Mouse (Mus musculus): Measurements from ENCODE around the gene Ntn5.

Ntn5 gene

DNA sequence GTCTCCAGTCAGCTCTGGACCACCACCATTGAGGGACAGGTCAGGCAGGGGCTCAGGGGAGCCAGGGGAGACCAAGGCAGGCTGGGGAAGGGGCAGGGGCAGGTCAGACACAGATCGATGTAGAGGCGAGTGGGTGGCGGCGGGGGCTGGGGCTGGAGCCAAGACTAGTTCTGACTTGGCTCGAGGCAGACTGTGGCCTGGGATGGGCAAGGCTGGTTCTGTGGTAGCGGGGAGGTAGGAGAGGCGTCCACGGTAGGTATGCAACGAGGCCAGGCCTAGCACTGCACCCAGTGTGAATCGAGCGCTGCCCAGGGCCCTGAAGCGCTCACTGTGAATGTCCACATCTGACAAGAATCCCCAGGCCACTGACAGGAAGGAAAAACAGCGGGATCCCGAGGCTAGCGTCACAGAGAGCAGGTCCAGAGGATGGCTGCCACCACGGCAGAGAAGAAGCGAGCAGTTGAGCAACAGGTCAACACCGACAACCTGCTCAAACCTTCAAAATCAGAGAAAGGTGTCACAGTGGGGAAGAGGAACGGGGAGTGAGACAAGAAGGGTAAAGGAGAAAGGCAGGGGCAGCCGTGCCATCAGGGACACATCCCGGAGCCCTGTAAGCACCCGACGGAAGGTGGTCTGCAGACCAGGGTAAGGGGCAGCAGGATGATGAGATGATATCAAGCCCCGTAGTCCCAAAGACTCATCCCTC, 27.6 kb downstream of the Ntn5 start:
- DNase-seq (ENCODE audit: low spot score in 2 of 2) = no peak

DNA sequence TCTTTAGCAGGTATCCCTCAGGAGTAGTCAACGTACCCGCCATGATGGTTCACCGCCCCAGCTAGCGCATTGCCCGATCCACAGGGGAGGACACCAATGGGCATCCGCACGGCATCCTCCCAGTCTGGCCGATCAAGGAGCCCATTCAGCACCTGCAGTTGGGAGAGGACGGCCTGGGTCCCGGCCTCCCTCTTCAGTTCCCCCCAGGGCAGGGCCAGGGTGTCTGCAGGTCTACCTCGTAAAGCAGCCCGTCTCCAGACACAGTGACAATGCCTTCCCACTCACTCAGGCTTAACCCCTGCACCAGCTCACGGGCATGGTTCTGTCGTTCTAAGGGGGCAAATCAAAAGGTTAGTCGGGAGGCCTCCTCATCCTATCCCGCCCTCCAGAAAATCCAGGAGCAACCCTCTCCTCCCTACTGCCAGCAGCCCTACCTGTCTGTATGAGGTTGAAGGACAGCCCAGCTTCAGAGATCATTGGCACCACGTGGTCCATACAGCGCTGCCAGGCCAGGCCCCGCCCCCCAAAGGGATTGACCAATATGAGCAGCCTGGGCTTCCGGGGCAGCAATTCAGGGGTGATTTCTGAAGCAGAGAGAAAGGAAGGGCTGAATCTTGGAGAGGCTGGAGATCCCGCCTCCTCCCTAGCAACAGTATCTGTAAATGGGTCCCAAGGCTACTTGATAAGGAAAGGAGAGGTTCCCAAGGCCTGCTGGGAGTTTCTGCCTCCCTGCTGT, 28.4 kb downstream of the Ntn5 start:
- no peak for DNase-seq (ENCODE audit: low spot score in 2 of 2)

DNA sequence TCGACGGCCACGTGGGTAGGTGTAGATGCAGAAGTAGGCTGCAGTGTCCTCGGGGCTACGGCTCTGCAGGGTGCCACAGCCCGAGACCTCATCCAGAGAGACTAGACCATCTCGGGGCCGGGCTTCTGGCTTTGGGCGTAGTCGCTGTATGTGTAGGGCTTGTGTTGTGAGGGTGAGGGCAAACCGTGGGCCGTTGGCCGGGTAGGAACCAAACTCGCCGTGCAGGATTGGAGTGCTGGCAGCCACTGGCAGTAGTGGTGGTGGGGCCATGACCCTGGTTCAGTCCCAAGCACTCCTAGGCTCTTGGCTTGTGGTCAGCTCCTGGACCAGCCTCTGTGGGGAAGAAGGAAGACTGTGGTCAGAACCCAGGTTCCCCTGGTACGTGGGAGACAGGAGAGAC, 29.6 kb downstream of the Ntn5 start:
- no peak for DNase-seq (ENCODE audit: low spot score in 2 of 2)

DNA sequence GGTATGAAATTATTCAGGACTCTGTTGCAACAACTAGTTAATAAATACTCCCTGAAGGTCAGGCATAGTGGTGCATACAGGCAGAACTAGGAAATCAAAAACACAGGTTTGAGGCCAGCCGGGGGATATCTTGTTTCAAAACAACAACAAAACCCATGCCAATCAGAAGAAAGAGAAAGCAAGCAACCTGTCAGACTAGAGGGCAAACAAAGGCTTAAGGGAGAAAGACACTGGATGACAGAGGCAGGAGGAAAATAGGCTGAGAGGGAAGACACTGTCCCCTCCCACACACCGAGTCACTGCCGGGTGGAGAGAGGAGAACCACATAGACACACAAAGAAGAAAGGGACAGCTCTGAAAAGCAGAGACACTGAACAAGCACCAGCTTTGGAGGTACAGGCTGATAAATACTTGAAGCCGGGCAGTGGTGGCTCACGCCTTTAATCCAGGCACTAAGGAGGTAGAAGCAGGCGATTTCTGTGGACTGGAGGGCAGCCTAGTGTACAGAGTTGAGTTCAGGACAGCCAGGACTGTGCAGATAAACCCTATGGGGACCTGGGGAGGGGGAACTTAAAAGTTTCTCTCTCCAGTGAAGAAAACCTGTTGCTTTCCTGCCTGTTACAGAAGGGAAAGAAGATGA, 30.2 kb downstream of the Ntn5 start:
- no peak for DNase-seq (ENCODE audit: low spot score in 2 of 2)

DNA sequence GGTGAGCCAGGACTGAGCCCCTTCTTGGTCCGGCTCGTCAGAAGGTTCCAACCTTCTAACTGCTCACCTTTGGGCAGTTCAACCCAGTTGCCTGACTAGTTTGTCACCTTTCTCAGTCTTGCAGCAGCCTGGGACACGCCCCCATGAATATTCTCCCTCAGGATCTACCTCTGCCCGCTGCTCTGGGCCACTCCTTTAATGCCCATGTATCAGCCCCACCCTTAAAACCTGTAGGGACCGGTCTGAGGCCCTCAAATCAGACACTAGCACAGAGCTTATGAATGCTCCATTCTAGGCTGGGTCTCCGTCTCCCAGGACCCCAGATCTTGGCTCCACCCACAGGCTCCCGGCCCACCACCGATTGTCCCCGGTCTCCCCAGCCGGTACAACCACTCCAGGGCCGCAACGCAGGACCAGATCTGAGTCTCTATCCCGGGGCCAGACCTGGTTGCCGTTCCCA, 30.8 kb downstream of the Ntn5 start:
- DNase-seq (ENCODE audit: low spot score in 2 of 2) = no peak

DNA sequence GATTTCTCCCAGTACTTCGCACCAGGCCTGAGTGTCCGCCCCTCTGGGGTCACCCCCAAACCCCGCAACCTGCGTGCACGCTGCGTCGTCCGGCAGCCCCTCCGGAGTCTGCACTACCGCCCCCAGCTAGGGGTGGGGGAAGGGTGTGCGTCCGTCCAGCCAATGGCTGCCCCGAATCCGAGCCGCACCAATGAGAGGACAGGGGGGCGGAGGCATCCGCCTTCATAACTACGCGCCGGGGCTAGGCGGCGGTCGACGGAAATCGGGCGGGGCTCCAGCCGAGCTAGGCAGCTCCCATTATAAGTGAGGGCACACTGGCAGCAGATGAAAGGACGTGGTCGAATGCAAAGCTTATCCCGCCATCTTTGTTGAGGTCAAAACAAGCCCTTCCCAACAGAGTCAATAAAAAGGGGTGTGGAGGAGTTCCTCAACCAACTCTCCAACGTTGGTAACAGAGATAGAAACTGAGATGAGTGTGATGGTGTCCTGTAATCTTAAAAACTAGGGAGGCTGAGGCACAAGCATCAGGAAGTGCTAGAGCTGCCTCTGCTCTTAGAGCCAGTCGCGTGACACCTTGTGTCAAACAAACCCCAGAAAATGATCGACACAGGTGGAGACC, 31.4 kb downstream of the Ntn5 start, which contains the start of gene Rpl18:
Gene Rpl18 (plus strand): TSS at position 368 of the 619 bp plus-strand sequence.
- DNase-seq (ENCODE audit: low spot score in 2 of 2) = peak; percentile 84 to 96

DNA sequence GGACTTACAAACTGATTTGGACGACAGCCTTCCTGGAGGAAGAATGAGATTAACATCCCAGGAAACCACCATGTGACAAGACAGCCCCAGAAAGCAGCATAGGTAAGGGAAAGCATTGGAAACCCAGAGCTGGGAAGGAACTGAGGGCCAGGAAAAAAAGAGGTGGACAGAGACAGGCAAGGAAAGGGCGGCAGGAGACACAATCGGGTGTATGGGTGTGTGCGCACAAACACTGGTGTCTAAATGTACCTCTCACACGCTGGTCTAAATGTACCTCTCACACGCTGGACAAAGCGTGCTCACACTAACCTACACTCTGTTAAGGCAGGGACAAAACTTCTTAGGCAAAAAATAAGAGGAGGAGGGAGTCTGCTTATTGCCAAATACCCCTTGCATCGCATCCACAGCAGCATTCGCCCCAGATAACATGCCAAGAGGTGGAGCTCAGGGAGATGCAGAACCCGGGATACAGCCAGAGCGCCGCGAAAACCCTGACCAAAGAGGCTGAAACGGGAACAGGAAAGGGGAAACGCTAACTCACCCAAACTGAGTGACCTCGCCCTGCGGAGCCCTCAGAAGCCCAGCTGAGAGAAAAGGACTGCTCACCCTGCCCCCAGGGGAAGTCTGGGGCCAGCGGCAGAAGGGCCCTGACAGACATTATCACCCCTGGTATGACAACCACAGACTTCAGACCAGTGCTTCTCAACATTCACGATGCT, 32.1 kb downstream of the Ntn5 start:
- peak; percentile 23 to 46 for DNase-seq (ENCODE audit: low spot score in 2 of 2)

DNA sequence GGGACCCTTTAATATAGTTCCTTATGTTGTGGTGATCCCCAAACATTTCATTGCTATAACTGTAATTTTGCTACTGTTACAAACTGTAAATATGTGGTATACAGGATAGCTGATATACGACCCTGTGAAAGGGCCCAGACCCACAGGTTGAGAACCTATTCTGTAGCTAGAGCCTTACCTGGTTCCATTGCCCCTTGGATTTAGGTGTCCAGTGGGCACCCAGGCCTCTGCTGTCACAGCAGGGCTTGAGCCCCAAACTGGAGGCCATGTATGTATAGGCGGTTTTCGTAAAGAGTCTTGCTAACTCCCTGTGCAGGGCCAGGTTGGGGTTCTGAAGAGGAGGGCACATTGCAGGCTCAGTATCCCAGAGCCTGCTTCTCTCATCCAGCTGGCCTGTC, 32.6 kb downstream of the Ntn5 start:
- DNase-seq (ENCODE audit: low spot score in 2 of 2) = no peak

DNA sequence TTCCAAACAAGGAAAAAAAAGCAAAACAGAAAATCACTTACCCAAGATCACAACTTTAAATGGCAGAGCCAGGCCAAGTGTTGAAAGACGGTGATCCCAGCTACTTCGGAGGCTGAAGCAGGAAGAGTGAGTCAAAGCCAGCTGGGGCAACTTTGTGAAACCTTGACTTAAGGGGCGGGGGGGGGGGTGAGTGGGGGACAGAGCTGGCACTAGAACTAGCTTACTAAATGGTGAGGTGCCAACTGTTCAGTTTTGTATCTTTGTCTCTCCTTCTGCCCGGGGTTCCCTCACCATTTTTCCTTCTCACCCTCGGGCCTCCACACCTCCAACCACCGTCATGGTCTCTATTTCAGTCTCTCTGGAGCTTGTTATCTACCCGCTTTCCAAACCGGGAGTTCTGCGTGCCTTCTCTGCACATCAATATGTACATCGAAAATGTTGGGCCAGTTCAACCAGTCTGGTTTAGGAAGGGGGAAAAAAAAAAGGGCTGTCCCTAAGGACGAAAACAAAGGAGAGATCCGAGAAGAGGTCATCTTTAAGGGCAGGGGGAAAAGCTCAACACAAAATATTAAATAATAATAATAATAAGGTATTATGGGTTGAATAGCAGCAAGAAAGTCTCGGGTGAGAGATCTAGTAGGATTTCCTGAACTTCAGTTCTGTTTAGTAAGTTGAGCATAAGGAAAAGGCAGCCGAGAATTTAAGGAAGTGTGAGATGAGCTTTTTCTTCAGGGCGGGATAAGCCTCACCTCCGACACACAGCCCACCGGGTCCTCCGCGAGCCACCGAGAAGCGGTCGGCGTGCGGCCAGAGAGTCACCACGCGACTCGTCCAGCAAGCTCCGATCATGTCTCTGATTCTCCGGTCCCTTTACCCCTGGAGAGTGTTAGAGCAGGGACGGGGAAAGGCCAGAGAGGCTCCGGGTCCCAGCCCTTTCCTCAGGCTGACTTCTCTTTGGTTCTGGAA, 33.4 kb downstream of the Ntn5 start:
- no peak for DNase-seq (ENCODE audit: low spot score in 2 of 2)

DNA sequence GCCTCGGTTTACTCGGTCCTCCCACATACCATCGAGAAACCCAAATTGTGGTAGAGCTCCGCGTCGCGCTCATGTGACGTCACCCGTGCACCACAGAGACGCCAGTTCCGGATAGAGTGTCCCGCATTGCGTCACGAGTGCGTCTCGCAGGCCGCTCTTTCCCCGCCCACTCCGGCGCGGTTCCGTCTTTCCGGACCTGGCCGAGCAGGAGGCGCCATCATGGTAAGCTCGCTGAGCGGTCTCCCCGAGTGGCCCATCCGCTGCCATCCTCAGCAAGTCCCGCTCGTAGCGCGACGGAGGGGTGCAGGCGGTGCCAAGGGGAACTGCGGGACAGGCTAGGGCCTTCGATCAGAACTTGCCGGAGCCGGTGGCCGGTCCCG, 34.1 kb downstream of the Ntn5 start, which contains the start of gene Sphk2:
Gene Sphk2 (minus strand): TSS at position 85 of the 380 bp plus-strand sequence.
- peak; percentile 98 for DNase-seq (ENCODE audit: low spot score in 2 of 2)

DNA sequence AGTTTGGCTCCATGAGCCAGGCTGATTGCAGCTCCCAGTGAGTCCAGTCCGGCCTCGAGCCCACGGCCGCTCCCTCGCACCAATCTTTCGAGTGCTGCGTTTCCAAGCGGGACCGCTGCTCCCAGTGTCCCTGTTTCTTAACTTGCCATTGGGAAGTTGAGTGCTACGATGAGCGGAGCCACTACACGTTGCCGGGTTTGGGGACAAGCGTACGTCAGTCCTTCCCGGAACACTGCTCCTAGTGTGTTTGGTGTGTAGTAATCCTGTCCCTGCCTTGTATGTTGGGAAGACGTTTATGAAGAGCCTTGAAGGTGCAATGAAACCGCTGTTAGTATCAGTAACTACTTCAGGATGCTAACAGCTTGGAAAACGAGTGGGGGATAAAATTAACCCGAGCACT, 34.5 kb downstream of the Ntn5 start:
- DNase-seq (ENCODE audit: low spot score in 2 of 2) = no peak

DNA sequence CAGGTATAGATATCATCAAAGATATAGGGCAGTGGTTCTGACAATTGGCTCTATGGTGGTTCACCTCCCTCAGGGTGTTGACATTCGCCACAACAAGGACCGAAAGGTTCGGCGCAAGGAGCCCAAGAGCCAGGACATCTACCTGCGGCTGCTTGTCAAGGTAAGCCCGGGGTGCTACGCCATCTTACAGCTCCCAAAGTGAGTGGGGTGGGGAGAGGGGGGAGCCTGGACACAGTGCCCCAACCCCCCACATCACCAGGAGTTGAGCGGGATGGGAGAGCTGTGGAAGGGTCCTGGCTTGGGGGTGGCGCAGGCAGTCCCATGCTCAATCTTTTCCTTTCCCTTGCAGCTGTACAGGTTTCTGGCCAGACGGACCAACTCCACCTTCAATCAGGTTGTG, 35.4 kb downstream of the Ntn5 start:
- DNase-seq (ENCODE audit: low spot score in 2 of 2) = no peak

DNA sequence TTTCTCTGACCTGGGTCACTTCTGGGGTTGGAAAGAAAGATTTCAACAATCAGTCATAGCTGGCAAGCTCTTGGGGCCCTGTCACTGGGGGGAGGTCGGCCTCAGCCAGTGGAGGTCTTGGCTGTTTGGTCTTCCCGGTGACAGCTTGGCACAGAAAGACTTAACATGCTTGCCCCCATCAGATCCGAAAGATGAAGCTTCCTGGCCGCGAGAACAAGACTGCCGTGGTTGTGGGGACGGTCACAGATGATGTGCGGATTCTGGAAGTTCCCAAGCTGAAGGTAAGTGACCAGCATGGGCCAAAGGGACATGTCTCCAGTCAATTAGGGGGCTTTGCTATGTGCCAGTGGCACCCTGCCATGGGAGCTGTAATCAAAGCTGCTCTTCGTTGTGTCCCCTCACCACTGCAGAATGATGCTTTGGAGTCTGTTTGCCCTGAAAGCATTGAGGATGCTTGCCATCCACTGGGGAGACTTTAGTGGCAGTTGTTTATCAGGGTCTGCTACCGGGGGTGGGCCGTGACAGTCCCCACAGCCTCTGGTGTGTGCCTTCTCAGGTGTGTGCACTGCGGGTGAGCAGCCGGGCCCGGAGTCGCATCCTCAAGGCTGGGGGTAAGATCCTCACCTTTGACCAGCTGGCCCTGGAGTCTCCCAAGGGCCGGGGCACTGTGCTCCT, 36.1 kb downstream of the Ntn5 start:
- no peak for DNase-seq (ENCODE audit: low spot score in 2 of 2)

DNA sequence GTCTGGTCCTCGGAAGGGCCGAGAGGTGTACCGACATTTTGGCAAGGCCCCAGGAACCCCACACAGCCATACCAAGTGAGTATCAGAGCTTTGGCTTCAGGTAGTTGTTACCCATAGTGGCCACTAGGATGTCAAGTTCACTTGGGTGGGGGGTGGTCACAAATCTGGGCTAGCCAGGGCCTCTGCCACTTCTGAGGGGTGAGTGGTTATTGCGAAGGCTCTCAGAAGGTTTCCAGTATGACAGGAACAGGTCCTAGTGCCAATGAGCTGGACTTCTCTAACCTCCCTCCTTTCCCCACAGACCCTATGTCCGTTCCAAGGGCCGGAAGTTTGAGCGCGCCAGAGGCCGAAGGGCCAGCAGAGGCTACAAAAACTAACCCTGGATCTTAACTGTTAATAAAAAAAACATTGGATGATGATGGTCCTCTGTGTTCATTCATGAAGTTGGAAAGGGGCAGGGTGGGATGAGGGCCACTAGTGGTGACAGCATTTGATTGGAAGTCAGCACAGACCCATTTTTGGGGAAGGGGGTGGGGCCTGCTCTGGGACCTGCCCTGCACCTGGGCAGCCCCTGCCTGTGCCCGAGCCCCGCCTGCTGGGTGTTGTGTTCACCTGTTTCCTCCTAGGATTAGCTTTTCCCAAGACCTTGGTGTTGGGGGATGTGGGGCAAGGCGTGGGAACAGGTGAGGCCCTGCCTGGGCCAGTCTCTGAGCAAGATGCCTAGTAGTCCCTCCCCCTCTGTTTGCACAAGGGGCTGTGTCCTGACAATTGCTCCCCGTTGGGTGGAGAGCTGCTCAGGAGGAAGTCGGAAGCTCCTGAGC, 36.8 kb downstream of the Ntn5 start, which contains the start of gene Fam83e:
Gene Fam83e (plus strand): TSS at position 800 of the 821 bp plus-strand sequence.
- DNase-seq (ENCODE audit: low spot score in 2 of 2) = no peak

DNA sequence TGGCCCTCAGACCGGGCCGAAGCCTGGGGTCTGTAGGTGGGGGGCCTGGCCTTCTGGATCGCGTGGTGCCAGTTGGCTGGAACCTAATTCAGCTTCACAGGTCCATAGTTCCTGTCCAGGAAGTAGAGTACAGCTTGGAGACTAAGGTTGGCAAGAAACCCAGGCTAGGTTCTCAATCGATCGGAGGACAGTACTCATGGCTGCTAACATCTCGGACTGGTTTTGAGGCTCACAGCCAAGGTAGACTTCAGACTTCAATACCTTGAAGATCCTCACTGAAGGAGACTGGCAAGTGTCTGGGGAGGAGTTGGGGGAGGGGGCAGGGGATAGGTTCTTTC, 37.4 kb downstream of the Ntn5 start:
- no peak for DNase-seq (ENCODE audit: low spot score in 2 of 2)

DNA sequence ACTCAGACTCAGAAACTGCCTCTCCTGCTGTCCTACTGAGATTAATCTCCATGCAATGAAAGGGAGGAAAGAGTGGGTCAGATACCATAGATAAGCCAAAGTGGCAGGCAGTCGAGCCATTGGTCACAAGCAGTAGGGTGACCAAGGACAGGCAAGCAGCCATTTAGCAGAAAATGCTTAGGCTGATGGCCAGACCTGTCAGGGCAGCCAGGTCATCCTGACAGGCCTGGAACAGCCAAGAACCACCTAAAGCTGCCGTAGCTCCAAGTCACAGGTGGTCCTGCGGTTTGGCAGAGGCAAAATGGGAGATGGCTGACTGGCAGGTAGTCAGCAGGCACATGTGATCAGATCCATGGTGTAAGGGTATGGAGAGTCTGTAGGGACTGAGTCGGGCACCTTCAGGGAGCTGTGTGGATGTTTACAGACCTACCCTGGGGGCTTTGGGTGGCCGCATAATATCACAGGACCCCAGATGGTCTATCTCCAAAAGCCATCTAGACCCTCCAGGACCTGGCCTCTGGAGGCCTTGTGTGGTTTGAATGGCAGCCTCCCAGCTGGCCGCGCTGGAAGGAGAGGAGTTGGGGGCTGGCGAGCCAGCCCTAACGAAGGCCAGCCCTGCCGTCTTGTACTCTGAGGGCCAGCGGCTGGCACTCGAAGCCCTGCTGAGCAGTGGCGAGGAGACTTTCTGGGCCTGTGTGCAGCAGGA, 38.0 kb downstream of the Ntn5 start:
- no peak for DNase-seq (ENCODE audit: low spot score in 2 of 2)

DNA sequence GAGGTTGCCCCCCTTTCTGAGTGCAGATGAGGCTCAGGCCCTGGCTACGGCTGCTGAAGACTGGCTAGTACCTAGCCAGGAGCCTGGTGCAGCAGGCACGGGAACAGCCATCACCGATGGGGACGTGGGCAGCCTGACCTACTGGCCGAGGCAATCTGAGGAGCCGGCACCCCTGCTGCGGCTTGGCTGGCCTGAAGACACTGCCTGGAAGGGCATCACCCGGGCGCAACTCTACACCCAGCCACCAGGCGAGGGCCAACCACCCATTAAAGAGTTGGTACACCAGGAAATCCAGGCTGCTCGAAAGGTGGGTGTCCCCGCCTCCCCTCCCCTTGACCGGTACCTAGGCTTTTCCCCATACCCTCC, 38.5 kb downstream of the Ntn5 start:
- DNase-seq (ENCODE audit: low spot score in 2 of 2) = no peak

DNA sequence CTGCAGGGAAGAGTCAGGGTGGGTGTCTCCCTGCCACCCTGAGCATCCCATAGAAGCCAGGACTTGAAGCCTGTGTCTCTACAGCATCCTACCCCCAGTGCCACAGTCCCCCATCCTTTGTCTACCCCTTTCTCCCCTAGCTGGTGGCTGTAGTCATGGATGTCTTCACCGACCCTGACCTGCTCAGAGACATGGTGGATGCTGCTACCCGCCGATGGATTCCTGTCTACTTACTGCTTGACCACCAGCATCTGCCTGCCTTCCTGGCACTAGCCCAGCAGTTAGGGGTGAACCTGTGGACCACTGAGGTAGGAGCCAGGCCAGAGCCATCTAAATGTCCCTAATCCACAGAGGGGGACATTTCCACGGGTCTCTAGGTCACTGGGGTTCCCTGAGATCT, 39.5 kb downstream of the Ntn5 start:
- DNase-seq (ENCODE audit: low spot score in 2 of 2) = no peak

Measured in spleen, postnatal 10 days (tissue).